Mouse (Mus musculus): ENCODE measurements around the gene Exoc8. TPM values are rescaled to one million over a fixed set of nuclear protein-coding genes. Genes with fewer than 3 reads are reported as not detected.

The Exoc8 gene
- polyA plus RNA-seq, 2 experiments: 2.4 to 3.7 TPM

GRCm38 (mm10) chr8:124896632-124897385 lies 696 bp downstream of the Exoc8 start:
- peak; percentile 44 to 46 (median 44) for DNase-seq (ENCODE audit: low read depth in 3 of 3, low spot score in 3 of 3)
- H3K9me3 ChIP-seq (ENCODE audit: control insufficient read depth, low read length): no peaks in the 10 kb centered on the region
- H3K4me3 ChIP-seq (ENCODE audit: insufficient read depth in 1 of 2, low read depth in 2 of 2, low read length in 2 of 2): peak overlapping the region; percentile 79 to 83
- H3K4me2 ChIP-seq (ENCODE audit: low read depth): peak overlapping the region; percentile 98
- peak; percentile 88 for TF ChIP-seq CTCF (IDR thresholded peaks at IDR 0.05; ENCODE audit: low read depth)
- no peak for TF ChIP-seq EP300 (IDR thresholded peaks at IDR 0.05; ENCODE audit: low read depth)
- WGBS (ENCODE audit: insufficient replicate concordance): 1% methylated on average over 60 of the region's 60 CpGs
- ATAC-seq (ENCODE audit: insufficient read depth): peak; percentile 50
- peaks cover 9 to 12% of the 10 kb centered on the region in 2 experiments for H3K4me1 ChIP-seq (replicated peaks; ENCODE audit: control insufficient read depth in 2 of 2, insufficient read depth in 2 of 2, low read length in 1 of 2)
- H3K27me3 ChIP-seq (ENCODE audit: control insufficient read depth, insufficient read depth, low read length): no peaks in the 10 kb centered on the region
- H3K9ac ChIP-seq (replicated peaks): peak overlapping the region; percentile 88
- H3K27ac ChIP-seq: peak overlapping the region; percentile 57
- peaks cover 33% of the 10 kb centered on the region for H3K36me3 ChIP-seq (replicated peaks; ENCODE audit: control insufficient read depth, insufficient read depth, low read depth)

GRCm38 (mm10) chr8:124896010-124896631 lies 1.4 kb downstream of the Exoc8 start:
- TF ChIP-seq CTCF (IDR thresholded peaks at IDR 0.05; ENCODE audit: low read depth) (no peak), EP300 (IDR thresholded peaks at IDR 0.05; ENCODE audit: low read depth) (no peak)
- Histone ChIP-seq H3K4me3 (ENCODE audit: insufficient read depth in 1 of 2, low read depth in 2 of 2, low read length in 2 of 2) (peak overlapping the region; percentile 79 to 83), H3K4me2 (ENCODE audit: low read depth) (peak overlapping the region; percentile 98), H3K9me3 (ENCODE audit: control insufficient read depth, low read length) (no peaks in the 10 kb centered on the region), H3K4me1 (replicated peaks; ENCODE audit: control insufficient read depth in 2 of 2, insufficient read depth in 2 of 2, low read length in 1 of 2) (peaks cover 9 to 12% of the 10 kb centered on the region in 2 experiments), H3K9ac (replicated peaks) (no peak overlapping the region), H3K36me3 (replicated peaks; ENCODE audit: control insufficient read depth, insufficient read depth, low read depth) (peaks cover 28% of the 10 kb centered on the region), H3K27me3 (ENCODE audit: control insufficient read depth, insufficient read depth, low read length) (no peaks in the 10 kb centered on the region), H3K27ac (no peak overlapping the region)
- WGBS (ENCODE audit: insufficient replicate concordance): 87% methylated on average over 26 of the region's 26 CpGs
- DNase-seq (ENCODE audit: low read depth in 3 of 3, low spot score in 3 of 3) (no peak), ATAC-seq (ENCODE audit: insufficient read depth) (no peak)

GRCm38 (mm10) chr8:124892596-124892995 lies 4.9 kb downstream of the Exoc8 start:
- Histone ChIP-seq H3K9me3 (ENCODE audit: control insufficient read depth, low read length) (no peaks in the 10 kb centered on the region), H3K27me3 (ENCODE audit: control insufficient read depth, insufficient read depth, low read length) (no peaks in the 10 kb centered on the region), H3K4me2 (ENCODE audit: low read depth) (no peak overlapping the region), H3K9ac (replicated peaks) (no peak overlapping the region), H3K36me3 (replicated peaks; ENCODE audit: control insufficient read depth, insufficient read depth, low read depth) (peaks cover 24% of the 10 kb centered on the region), H3K27ac (no peak overlapping the region), H3K4me3 (ENCODE audit: insufficient read depth in 1 of 2, low read depth in 2 of 2, low read length in 2 of 2) (no peak overlapping the region), H3K4me1 (replicated peaks; ENCODE audit: control insufficient read depth in 2 of 2, insufficient read depth in 2 of 2, low read length in 1 of 2) (peaks cover 3% of the 10 kb centered on the region in 2 experiments; a peak in 2 of 4 replicates)
- 67% methylated on average over 3 of the region's 3 CpGs for WGBS (ENCODE audit: insufficient replicate concordance)
- DNase-seq (ENCODE audit: low read depth in 3 of 3, low spot score in 3 of 3) (no peak), ATAC-seq (ENCODE audit: insufficient read depth) (no peak)
- TF ChIP-seq EP300 (IDR thresholded peaks at IDR 0.05; ENCODE audit: low read depth): no peak
- no peak for TF ChIP-seq CTCF (IDR thresholded peaks at IDR 0.05; ENCODE audit: low read depth)

- H3K4me2 ChIP-seq (ENCODE audit: low read depth): no peak overlapping the region
- H3K4me3 ChIP-seq (ENCODE audit: insufficient read depth in 1 of 2, low read depth in 2 of 2, low read length in 2 of 2): no peak overlapping the region
- 87% methylated on average over 5 of the region's 5 CpGs for WGBS (ENCODE audit: insufficient replicate concordance)
- TF ChIP-seq CTCF (IDR thresholded peaks at IDR 0.05; ENCODE audit: low read depth): peak; percentile 47
- TF ChIP-seq EP300 (IDR thresholded peaks at IDR 0.05; ENCODE audit: low read depth): no peak
- DNase-seq (ENCODE audit: low read depth in 3 of 3, low spot score in 3 of 3): no peak
- H3K4me1 ChIP-seq (replicated peaks; ENCODE audit: control insufficient read depth in 2 of 2, insufficient read depth in 2 of 2, low read length in 1 of 2): no peaks in the 10 kb centered on the region
- H3K9me3 ChIP-seq (ENCODE audit: control insufficient read depth, low read length): no peaks in the 10 kb centered on the region
- H3K9ac ChIP-seq (replicated peaks): no peak overlapping the region
- no peaks in the 10 kb centered on the region for H3K27me3 ChIP-seq (ENCODE audit: control insufficient read depth, insufficient read depth, low read length)
- no peak overlapping the region for H3K27ac ChIP-seq
- no peak for ATAC-seq (ENCODE audit: insufficient read depth)
- H3K36me3 ChIP-seq (replicated peaks; ENCODE audit: control insufficient read depth, insufficient read depth, low read depth): peaks cover 30% of the 10 kb centered on the region
Measured at GRCm38 (mm10) chr8:124888385-124888784, 9.1 kb downstream of the Exoc8 start.

- DNase-seq (ENCODE audit: low read depth in 3 of 3, low spot score in 3 of 3) (peak in 1 of 3 experiments; percentile 22), ATAC-seq (ENCODE audit: insufficient read depth) (peak; percentile 45)
- H3K9ac ChIP-seq (replicated peaks): no peak overlapping the region
- H3K4me2 ChIP-seq (ENCODE audit: low read depth): no peak overlapping the region
- TF ChIP-seq CTCF (IDR thresholded peaks at IDR 0.05; ENCODE audit: low read depth): no peak
- no peak for TF ChIP-seq EP300 (IDR thresholded peaks at IDR 0.05; ENCODE audit: low read depth)
- peaks cover 45% of the 10 kb centered on the region for H3K36me3 ChIP-seq (replicated peaks; ENCODE audit: control insufficient read depth, insufficient read depth, low read depth)
- 0 out of 4 replicates have a peak, but pooled peaks cover 0 to 3% of the 10 kb centered on the region in 2 experiments for H3K4me1 ChIP-seq (replicated peaks; ENCODE audit: control insufficient read depth in 2 of 2, insufficient read depth in 2 of 2, low read length in 1 of 2)
- H3K4me3 ChIP-seq (ENCODE audit: insufficient read depth in 1 of 2, low read depth in 2 of 2, low read length in 2 of 2): no peak overlapping the region
- H3K9me3 ChIP-seq (ENCODE audit: control insufficient read depth, low read length): no peaks in the 10 kb centered on the region
- 57% methylated on average over 10 of the region's 10 CpGs for WGBS (ENCODE audit: insufficient replicate concordance)
- H3K27ac ChIP-seq: no peak overlapping the region
- no peaks in the 10 kb centered on the region for H3K27me3 ChIP-seq (ENCODE audit: control insufficient read depth, insufficient read depth, low read length)
Measured at GRCm38 (mm10) chr8:124878946-124879526, 18.5 kb downstream of the Exoc8 start.

All from liver, embryonic 14.5 days (tissue).